Mouse (Mus musculus) kidney, adult 11 months (tissue): ENCODE data around the gene Pon1.

Experiments used
- DNase-seq: peaks from one replicate; pipeline ENCODE4 v3.0.0; 2022

Gene Pon1

DNA sequence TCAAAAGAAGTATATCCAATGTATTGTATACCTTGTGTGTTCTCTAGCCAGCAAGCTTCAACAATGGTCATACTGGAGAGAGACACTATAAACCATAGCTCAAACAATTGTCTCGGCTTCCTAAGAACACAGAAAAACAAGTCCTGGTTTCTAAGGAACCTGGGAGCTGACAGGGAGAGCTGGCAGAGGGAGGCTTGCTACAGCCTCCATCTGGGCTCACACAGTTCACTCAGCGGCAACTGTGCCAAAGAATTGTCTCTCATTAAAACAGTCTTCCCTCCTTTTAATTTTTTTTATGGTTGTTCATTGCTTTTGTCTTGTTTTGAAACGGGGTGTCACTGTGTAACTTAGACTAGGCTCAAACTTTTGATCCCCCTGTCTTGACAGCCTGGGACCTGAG is 73.5 kb downstream of the Pon1 start:
- DNase-seq = no peak

DNA sequence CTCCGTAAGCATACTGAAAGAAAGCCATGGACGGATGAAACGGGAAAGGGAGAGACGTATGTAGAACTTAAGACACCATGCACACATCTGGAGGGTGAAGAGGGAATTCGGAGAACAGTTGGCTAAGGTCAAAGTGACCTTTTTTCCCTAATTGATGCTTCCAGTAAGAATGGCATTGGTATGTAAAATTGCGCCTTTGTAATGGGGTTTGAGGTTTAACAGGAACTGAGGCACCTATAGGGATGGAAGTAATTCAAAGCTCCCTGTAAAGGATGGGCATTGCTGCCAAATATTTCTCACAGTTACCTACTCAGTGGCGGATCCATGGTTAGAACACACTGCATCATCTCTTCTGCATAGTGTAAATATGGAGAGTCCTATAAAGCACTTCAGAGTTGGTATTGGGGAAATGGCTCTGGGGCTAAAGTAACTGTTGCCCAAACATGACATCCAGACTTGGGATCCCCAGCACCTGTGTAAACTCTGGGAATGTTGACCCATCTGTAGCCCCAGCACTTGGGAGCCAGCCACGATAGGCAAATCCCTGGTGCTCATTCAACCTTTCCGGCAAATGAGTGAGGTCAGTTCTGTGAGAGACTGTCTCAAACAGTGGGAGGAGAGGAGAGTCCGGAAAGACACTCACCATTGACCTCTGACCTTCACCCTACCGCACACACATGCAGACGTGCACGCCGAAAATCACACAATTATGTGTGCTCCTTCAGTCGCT is 74.4 kb downstream of the Pon1 start:
- DNase-seq = no peak
